Mouse (Mus musculus) bone marrow macrophage, adult 2 months (primary cell): ENCODE measurements around the gene Cntrl. TPM values are rescaled to one million over a fixed set of nuclear protein-coding genes. Genes with fewer than 3 reads are reported as not detected.

Experiments
- H3K27ac ChIP-seq: 2 replicates; pipeline ENCODE4 v1.5.1; 2012; ENCODE audit warnings: low read depth, low read length; ENCODE audit not compliant: insufficient read depth
- H3K4me1 ChIP-seq: 2 replicates; pipeline ENCODE4 v1.6.1; 2012; ENCODE audit warnings: low read length; ENCODE audit not compliant: control insufficient read depth, insufficient read depth
- H3K4me3 ChIP-seq: 2 replicates; pipeline ENCODE4 v1.5.1; 2012; ENCODE audit warnings: mild to moderate bottlenecking, low read length, moderate library complexity; ENCODE audit not compliant: insufficient read depth
- CTCF ChIP-seq: IDR thresholded peaks from 2 replicates; pipeline ENCODE4 v1.5.1; 2012; ENCODE audit warnings: low read depth, mild to moderate bottlenecking, low read length, moderate library complexity
- POLR2A ChIP-seq: IDR thresholded peaks from 2 replicates; pipeline ENCODE4 v1.6.1; 2012; ENCODE audit warnings: mild to moderate bottlenecking, low read depth, low read length, borderline replicate concordance
- polyA plus RNA-seq: library from polyadenylated mRNA; stranded (reverse); fragments of >200 nt; gene quantifications from 2 replicates; pipeline ENCODE4 v1.2.4, GENCODE M21; 2012; ENCODE audit not compliant: missing spikeins, insufficient read depth, insufficient read length

Gene Cntrl
- polyA plus RNA-seq, 1 experiment: 46.0 TPM

DNA sequence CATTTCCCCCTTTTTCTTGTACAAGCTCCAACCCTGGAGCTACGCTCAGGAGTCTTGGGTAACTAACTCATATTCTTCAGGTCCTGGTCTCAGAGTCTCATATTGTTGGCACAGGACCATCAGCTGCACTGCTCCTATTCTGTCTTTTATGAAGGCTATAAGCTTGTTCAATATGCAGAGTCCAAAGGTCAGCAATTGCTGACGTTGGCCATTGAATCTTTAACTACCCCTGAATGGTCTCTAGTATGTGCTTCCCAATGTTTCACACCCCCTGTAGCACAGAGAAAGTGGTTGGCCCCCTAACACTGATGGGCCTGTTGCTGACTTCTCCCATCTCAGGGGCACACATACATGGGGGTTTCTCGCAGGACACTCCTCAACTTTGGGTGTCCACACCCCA is 35.0 kb upstream of the Cntrl start:
- Histone ChIP-seq H3K27ac (no peak overlapping the region), H3K4me1 (no peaks in the 10 kb centered on the region), H3K4me3 (no peak overlapping the region)
- TF ChIP-seq CTCF: no peak
- TF ChIP-seq POLR2A: no peak

DNA sequence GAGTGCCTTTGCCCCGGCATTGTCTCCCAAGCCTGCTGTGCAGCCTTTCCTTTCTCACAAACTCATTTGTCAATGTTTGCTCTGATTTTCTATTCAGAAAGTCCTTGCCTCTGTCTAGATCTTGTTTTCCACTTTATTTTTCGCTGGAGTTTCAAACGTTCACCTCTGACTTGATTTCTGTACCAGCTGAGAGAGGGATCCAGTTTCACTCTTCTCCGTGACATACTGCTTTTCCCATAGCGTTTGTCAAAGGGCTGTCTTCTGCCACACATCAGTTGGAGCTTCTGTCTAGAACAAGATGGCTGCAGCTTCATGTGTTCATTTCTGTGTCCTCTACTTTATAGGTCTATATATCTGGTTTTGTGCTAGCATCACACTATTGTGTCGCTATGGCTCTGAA is 30.1 kb upstream of the Cntrl start:
- Histone ChIP-seq H3K4me3 (no peak overlapping the region), H3K4me1 (no peaks in the 10 kb centered on the region), H3K27ac (no peak overlapping the region)
- TF ChIP-seq POLR2A: no peak

- Histone ChIP-seq H3K4me3 (no peak overlapping the region), H3K4me1 (no peaks in the 10 kb centered on the region), H3K27ac (no peak overlapping the region)
- TF ChIP-seq POLR2A (no peak), CTCF (no peak)
These were observed 21.9 kb upstream of the Cntrl start for GRCm38 (mm10) chr2:35087418-35087817.

- TF ChIP-seq CTCF (no peak), POLR2A (no peak)
- H3K27ac ChIP-seq: no peak overlapping the region
- H3K4me1 ChIP-seq: no peaks in the 10 kb centered on the region
- H3K4me3 ChIP-seq: no peak overlapping the region
These were observed 8.8 kb upstream of the Cntrl start for GRCm38 (mm10) chr2:35100529-35100928.

DNA sequence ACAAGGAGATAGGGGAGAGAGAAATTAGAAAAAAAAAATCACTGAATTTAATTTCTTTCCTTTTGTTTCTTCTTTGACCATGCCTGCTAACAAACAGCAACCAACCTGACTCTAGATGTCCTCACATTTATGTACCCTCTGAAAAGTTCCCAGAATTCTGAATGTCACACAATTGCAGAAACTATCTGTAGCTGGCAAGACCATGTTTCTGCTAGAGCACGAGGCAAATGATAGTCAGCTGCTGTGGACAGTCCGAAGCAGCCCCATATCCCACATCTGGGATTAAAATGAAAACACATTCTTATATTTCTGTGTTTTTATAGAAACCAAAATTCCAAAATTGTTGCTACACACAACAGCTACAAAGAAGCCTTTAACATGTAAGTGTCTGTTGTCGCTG is 7.8 kb upstream of the Cntrl start, which contains the start of gene AI182371:
Gene AI182371 (minus strand): TSS at position 101 of the 400 bp plus-strand sequence.
- TF ChIP-seq CTCF (no peak), POLR2A (no peak)
- Histone ChIP-seq H3K4me1 (no peaks in the 10 kb centered on the region), H3K4me3 (no peak within 1 kb of the TSS), H3K27ac (no peak within 1 kb of the TSS)

GRCm38 (mm10) chr2:35102777-35103176 is 6.5 kb upstream of the Cntrl start:
- Histone ChIP-seq H3K4me3 (no peak overlapping the region), H3K4me1 (no peaks in the 10 kb centered on the region), H3K27ac (no peak overlapping the region)
- TF ChIP-seq CTCF (no peak), POLR2A (no peak)

GRCm38 (mm10) chr2:35103558-35103957 is 5.7 kb upstream of the Cntrl start:
- no peak overlapping the region for H3K4me3 ChIP-seq
- H3K4me1 ChIP-seq: no peaks in the 10 kb centered on the region
- no peak overlapping the region for H3K27ac ChIP-seq
- TF ChIP-seq POLR2A: no peak
- no peak for TF ChIP-seq CTCF

DNA sequence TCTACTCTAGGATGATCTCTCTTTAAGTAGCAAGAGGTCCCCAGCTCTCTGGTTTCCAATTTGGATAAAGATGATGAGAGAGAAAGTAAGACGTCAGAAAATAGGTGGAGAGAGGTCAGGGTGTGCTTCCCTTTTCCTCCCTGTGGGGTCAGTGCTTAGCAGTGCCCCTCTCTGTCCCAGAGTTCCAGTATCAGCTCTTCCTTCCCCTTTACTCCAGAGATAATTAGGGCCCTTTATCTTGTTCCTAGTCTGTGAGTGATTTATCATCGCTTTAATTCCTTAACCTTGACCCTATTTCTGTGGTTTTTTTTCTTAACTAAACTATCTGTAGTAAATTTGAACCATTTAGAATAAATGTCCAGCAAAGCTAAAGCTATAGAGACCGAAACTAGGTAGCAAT is 4.4 kb upstream of the Cntrl start:
- TF ChIP-seq CTCF: no peak
- no peaks in the 10 kb centered on the region for H3K4me1 ChIP-seq
- H3K27ac ChIP-seq: no peak overlapping the region
- no peak overlapping the region for H3K4me3 ChIP-seq

DNA sequence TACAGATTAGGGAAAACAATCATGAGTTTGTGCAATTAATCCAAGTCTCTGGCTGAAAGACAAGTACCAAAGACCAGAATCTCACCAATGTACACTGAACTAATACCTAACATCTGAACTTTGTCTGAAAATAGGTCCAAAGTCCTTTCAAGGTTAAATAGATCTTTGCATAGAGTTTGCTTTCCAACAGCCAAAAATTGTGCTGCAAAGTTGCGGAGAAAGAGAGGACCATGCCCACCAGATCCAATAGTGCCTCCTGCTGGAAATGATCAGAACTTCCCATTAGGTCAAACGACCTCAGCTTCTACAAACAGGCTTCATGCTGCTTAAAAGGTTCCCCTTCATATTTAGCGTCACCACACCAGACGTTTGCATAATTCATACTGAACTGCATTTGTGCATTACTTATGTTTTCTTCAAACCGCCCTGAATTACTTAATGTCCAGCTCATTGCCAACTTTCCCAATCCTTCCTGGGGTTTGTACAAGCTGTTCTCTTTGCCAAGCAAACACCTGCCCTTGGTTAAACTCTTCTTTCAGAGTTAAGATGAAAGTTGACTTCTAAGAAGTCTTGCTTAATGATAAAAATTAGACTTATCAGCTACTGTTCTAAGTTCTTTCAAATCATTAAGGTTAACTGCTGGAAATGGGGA is 1.2 kb upstream of the Cntrl start:
- H3K27ac ChIP-seq: no peak overlapping the region
- H3K4me1 ChIP-seq: peaks cover 9% of the 10 kb centered on the region
- TF ChIP-seq CTCF (no peak), POLR2A (no peak)
- no peak overlapping the region for H3K4me3 ChIP-seq

GRCm38 (mm10) chr2:35108712-35109111 is 580 bp upstream of the Cntrl start:
- Histone ChIP-seq H3K4me3 (peak overlapping the region; percentile 93), H3K27ac (peak overlapping the region; percentile 62), H3K4me1 (peaks cover 9% of the 10 kb centered on the region)
- TF ChIP-seq CTCF (peak; percentile 42; the same call in 1 of the 2 replicates), POLR2A (no peak)

GRCm38 (mm10) chr2:35109924-35110304 is 622 bp downstream of the Cntrl start:
- TF ChIP-seq CTCF: no peak
- TF ChIP-seq POLR2A: no peak
- peak overlapping the region; percentile 93 for H3K4me3 ChIP-seq
- peaks cover 9% of the 10 kb centered on the region for H3K4me1 ChIP-seq
- peak overlapping the region; percentile 78 for H3K27ac ChIP-seq
